Mouse (Mus musculus) kidney, postnatal 4 days (tissue): ENCODE measurements around the gene Xpnpep2.
A peak's percentile ranks its signal among the peaks of the same experiment; 100 is the strongest.

Source experiments
- DNase-seq, 2 experiments: peaks; one replicate each; pipeline ENCODE4 v3.0.0; 2021; ENCODE audit warnings: mixed read lengths in 2 of 2

Gene Xpnpep2

DNA sequence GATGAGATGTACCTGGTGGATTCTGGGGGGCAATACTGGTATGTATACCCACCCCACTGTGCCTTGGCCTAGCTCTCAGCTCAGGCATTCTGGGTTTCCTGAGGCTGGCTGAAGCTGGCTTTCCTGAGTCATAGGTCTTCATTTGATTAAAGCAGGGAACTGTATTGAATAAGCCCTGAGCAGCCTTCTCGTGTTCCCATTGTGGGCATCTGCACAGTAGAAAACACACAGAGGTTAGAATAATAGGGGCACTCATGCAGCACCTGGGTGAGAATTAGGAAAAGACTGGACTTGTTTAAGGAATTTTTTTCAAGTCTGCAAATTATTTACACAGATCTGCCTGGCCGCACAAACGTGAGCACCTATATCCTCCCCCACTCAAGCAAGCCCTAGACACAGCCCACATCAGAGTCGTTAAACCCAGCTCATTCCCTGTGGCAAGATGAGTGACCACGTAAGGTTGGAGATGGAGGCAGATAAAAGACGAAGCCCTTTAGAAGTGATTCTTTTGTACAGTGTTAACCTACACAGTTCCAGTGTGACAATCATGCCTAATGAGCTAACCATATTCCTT is 18.5 kb downstream of the Xpnpep2 start:
- no peak for DNase-seq

DNA sequence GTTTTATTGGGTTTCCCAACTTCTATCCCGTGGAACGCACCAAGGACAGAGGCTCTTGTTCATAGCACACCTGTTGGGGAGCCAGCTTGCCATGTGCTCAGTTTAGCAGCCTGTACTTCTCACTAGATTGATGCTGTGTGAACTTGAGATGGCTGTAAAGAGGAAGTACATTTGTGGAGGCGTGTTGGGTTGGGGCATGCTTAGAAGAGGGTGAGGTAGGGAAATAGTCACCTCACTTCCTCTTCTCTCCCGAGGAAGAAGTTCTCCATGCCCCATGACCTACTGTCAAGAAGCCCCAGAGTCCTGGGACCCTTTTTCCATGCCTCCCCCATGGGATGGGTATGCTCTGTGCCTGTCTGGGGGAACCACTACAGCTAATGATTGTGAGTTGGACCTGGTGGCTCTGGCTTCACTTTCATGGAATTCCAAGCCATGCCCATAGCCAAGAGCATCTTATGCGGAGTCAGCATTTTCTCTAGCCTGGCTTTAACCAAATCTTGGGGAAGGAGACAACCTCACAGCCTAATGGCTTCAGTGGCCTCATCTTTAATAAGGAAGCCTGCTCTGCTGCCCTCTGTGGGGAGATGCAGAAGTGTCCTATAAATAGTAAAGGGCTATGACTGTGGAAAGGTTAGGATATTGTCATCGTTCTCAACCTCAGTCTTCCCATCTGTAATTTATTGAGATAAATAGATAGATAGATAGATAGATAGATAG is 19.1 kb downstream of the Xpnpep2 start:
- no peak for DNase-seq

DNA sequence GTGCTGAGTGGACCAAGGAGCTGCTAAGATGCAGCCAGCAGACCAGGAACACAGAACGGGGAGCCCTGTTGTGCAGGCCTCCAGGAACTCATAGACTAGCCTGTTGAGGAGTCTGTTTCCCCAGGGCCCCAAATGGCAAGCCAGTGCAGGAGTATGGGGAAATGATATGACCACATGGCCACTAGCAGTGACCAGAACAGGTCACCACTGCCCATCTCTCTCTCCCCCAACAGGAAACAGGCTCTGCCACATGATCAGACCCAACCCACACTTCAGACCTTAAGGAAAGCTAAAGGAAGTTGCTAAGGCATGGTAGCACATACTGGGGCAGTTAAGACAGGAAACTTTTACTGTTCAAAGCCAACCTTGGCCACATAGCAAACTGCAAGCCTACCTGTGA is 20.6 kb downstream of the Xpnpep2 start:
- DNase-seq, result no peak

DNA sequence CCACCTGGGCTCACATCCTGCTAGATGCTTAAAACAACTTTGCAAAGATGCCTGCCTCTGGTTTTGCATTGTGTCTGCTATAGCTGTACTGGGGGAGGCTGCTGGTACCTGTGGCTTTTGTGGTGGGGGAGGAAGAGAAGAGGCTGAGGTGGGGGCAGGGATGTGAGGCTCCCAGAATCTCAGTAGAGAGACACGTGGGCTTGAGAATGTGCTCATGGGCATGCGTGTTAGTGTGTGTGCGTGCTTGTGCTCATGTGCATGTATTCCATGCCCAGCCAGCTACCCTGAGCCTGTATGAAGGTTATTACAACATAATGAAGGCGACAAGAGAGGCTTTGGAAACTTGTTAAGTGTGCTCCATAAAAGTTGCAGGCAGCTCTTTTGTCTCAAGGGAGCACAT is 28.4 kb downstream of the Xpnpep2 start:
- no peak for DNase-seq

- no peak for DNase-seq
Measured at GRCm38 (mm10) chrX:48138011-48138410, 29.5 kb downstream of the Xpnpep2 start.

DNA sequence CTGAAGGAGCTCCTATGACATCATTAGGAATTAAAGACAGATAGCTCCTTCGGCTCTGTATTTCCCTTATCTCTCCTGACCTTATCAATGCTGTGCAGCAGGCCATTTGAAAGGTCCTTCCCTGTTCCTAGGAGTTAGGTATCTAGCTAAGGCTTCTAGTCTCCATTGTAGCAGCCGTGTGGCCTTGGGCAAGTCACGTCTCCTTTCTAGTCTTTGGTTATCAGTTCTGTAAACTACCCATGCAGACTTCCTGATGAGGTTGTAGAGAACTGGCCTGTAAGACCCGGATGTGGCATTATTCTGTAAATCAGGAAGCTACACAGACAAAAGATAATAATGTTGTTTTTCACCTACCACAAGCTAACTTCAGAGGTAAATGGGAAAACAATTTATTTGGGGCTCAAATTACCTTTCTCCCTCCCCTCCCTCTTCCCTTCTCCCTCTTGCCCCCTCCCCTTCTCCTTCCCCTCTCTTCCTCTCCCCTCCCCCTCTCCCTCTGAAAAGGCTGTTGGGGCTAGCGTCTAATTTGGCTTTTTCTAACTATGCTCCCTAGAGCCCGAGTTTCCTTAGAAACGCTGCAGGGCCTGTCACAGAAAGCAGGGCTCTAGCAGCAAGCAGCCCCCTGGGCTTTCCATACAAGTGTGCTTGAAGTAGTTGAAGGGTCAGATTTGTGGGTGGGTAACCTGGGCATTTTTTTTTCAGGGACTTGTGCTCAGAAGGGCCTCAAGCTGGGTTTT is 30.2 kb downstream of the Xpnpep2 start:
- DNase-seq, result no peak

GRCm38 (mm10) chrX:48139368-48140285 is 31.1 kb downstream of the Xpnpep2 start:
- DNase-seq, result no peak

- DNase-seq, result no peak
Measured at GRCm38 (mm10) chrX:48140286-48140877, 31.9 kb downstream of the Xpnpep2 start.

GRCm38 (mm10) chrX:48141481-48141880 is 33.0 kb downstream of the Xpnpep2 start:
- DNase-seq, result no peak

- peak; percentile 43 to 60 for DNase-seq
Measured at GRCm38 (mm10) chrX:48143415-48144335, 35.1 kb downstream of the Xpnpep2 start.

- DNase-seq, result no peak
Measured at GRCm38 (mm10) chrX:48146262-48146661, 37.7 kb downstream of the Xpnpep2 start, which contains the start of gene Sash3. TSS of gene Sash3 (plus strand) at chrX:48146436.

DNA sequence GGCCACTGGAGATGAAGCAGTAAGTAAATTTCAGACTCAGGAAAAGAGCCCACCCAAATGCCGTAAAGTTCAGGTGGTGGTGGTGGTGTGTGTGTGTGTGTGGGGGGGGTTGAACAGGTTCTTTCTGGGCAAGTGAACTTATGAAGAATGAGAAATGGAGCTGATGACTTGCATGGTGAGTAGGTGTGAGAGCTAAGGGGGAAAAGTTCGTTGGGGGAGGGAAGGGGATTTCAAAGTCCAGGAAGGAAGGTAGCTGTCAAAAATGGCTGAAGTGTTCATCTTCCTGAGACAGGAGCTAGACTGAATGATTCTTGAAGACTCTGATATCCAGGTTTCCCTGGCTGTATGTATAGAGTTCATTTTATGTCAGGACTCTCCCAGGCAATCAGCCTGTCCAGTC is 38.7 kb downstream of the Xpnpep2 start:
- no peak for DNase-seq

DNA sequence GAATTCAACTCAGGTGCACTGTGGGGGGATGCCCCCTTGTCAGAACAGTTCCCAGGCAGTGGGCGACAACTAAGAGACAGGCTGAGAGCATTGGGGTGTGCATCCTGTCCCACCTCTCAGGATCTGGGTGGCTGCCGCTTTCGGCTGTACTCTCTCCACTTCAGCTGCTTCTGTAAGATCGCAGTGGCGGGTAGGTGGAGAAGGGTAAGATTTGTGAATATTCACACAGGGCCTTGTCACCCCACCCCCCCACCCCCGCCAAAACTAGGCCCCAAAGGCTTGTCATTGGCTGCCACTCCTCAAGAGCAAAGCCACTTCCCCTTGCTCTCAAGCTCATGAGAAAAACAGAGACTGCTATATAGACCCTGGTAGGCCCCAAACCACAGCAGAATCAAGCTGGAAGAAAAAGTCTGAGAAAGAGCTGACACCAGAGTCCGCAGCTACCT is 39.2 kb downstream of the Xpnpep2 start:
- no peak for DNase-seq

DNA sequence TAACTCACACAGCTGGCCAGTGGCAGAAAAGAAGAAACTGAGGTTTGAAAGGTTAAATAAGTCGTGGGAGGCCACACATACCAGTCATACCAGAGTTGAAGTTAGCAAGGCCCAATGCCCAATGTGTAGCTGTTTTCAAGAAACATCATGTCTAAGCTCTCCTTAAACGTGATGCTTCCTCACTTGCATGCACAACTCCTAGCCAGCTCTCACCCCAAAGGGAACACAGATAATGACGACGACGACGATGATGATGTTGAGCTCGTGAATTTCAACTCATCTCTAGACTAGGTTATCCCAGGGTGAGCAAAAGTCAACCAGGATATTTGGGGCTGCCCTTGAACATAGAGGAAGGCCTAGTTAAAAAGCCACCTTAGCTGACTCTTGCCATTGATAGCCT is 43.6 kb downstream of the Xpnpep2 start:
- no peak for DNase-seq

DNA sequence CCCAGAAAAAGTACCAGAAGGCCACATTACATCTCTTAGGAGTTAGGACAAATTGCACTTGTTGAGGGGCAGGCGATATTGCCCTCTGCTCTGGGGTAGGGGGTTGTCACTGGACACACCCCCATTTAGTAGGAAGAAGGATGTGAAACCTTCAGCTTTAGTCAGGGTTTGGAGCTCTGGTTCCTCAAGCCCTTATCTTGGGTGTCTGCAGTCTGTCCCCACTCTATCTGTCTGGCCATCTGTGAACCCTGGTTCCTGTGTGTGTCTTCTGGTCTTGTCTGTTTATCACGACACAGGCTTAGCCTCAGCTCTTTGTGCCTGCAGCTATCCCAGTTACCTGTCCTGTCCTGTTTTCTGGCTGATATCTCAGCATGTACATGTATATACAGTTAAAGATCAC is 44.9 kb downstream of the Xpnpep2 start:
- DNase-seq, result no peak

GRCm38 (mm10) chrX:48153949-48154348 is 45.4 kb downstream of the Xpnpep2 start:
- DNase-seq, result no peak

- no peak for DNase-seq
Measured at GRCm38 (mm10) chrX:48155489-48155888, 47.0 kb downstream of the Xpnpep2 start.

GRCm38 (mm10) chrX:48157396-48157795 is 48.9 kb downstream of the Xpnpep2 start:
- DNase-seq, result no peak

GRCm38 (mm10) chrX:48158229-48158919 is 49.8 kb downstream of the Xpnpep2 start:
- DNase-seq, result no peak

DNA sequence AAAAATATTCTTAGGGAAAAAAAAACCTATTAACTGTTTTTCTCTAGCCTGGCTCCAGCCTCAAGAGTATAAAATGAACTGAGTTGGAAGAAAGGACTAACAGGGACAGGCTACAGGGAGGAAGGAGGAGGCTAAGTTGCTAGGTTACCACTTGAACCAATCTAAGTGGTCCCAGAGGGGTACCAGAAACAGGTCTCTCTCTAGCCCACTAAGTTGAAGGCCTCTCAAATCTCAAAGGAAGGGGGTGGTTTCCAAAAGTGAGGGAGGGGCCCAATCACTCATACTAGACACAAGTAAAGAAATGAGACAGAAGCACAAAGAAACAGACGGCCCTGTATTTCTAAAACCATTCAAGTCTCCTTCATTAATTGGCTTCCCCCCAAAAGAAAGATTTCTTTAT is 61.4 kb downstream of the Xpnpep2 start:
- no peak for DNase-seq

GRCm38 (mm10) chrX:48170368-48170767 is 61.8 kb downstream of the Xpnpep2 start:
- no peak for DNase-seq
